Mouse (Mus musculus) G1E-ER4 (cell line): Measurements from ENCODE around the gene Serpinb1a. TPM values are rescaled to one million over a fixed set of nuclear protein-coding genes. Genes with fewer than 3 reads are reported as not detected.

Source experiments
- GATA1 ChIP-seq: IDR thresholded peaks from one replicate; pipeline ENCODE4 v1.8.0; 2012; ENCODE audit warnings: low read length, inconsistent platforms
- polyA plus RNA-seq: library from polyadenylated mRNA; stranded (reverse); fragments of >175 nt; gene quantifications from 2 replicates; pipeline ENCODE4 v1.2.3, GENCODE M21; 2012

The Serpinb1a gene
- polyA plus RNA-seq, 1 experiment: not detected

GRCm38 (mm10) chr13:32819241-32819640 lies 31.7 kb downstream of the Serpinb1a start:
- no peak for TF ChIP-seq GATA1

- no peak for TF ChIP-seq GATA1
Observed at GRCm38 (mm10) chr13:32807624-32808023, 43.4 kb downstream of the Serpinb1a start.

- TF ChIP-seq GATA1: no peak
Observed at GRCm38 (mm10) chr13:32806820-32807219, 44.2 kb downstream of the Serpinb1a start.

- no peak for TF ChIP-seq GATA1
Observed at GRCm38 (mm10) chr13:32803701-32804345, 47.2 kb downstream of the Serpinb1a start.

GRCm38 (mm10) chr13:32802259-32803081 lies 48.5 kb downstream of the Serpinb1a start, which contains the start of gene D930007J09Rik:
TSS of gene D930007J09Rik (minus strand) at chr13:32802849.
- no peak for TF ChIP-seq GATA1

- TF ChIP-seq GATA1: no peak
Observed at GRCm38 (mm10) chr13:32801693-32802221, 49.2 kb downstream of the Serpinb1a start, which contains the start of gene Wrnip1. TSS of gene Wrnip1 (plus strand) at chr13:32802038.

- no peak for TF ChIP-seq GATA1
Observed at GRCm38 (mm10) chr13:32800859-32801258, 50.1 kb downstream of the Serpinb1a start.

GRCm38 (mm10) chr13:32799131-32799530 lies 51.9 kb downstream of the Serpinb1a start:
- TF ChIP-seq GATA1: no peak

- no peak for TF ChIP-seq GATA1
Observed at GRCm38 (mm10) chr13:32797085-32797484, 53.9 kb downstream of the Serpinb1a start.

- TF ChIP-seq GATA1: no peak
Observed at GRCm38 (mm10) chr13:32795166-32795565, 55.8 kb downstream of the Serpinb1a start.

- no peak for TF ChIP-seq GATA1
Observed at GRCm38 (mm10) chr13:32794619-32795018, 56.4 kb downstream of the Serpinb1a start.

Other genes starting within 250 kb of the Serpinb1a start
- gene Mylk4, start 67.2 kb downstream of the Serpinb1a start, polyA plus RNA-seq: not detected in 2 replicates
- 34.5 and 38.2 TPM in 2 replicates for gene Wrnip1, start 49.1 kb downstream of the Serpinb1a start, polyA plus RNA-seq
- not detected in 2 replicates for gene D930007J09Rik, start 48.3 kb downstream of the Serpinb1a start, polyA plus RNA-seq
- gene Serpinb1c, start 47.0 kb upstream of the Serpinb1a start, polyA plus RNA-seq: not detected in 2 replicates
- gene Serpinb6b, start 114.0 kb upstream of the Serpinb1a start, polyA plus RNA-seq: not detected in 2 replicates
- 0.11 and 0.12 TPM in 2 replicates for gene Serpinb9, start 152.1 kb upstream of the Serpinb1a start, polyA plus RNA-seq
- not detected in 2 replicates for gene Serpinb9b, start 176.2 kb upstream of the Serpinb1a start, polyA plus RNA-seq
- gene Serpinb1b, start 227.4 kb upstream of the Serpinb1a start, polyA plus RNA-seq: not detected in 2 replicates